Mouse (Mus musculus) E14TG2a.4 (cell line): ENCODE measurements around the gene Gm28042.

ENCODE experiments used
- CTCF ChIP-seq: conservative IDR thresholded peaks from 2 replicates; pipeline ENCODE4 v1.5.1; 2014; ENCODE audit warnings: low read length
- NANOG ChIP-seq: IDR thresholded peaks from 2 replicates; pipeline ENCODE4 v1.6.1; 2014; ENCODE audit warnings: borderline replicate concordance, low read length, mixed read lengths
- POU5F1 ChIP-seq: IDR thresholded peaks from 2 replicates; pipeline ENCODE4 v1.6.1; 2014; ENCODE audit warnings: low read length, borderline replicate concordance

GRCm38 (mm10) chr2:120087391-120087790 is 60.1 kb downstream of the Gm28042 start:
- TF ChIP-seq CTCF (no peak), NANOG (no peak), POU5F1 (no peak)
